Mouse (Mus musculus): ENCODE data around the gene Vmn2r85.

DNA sequence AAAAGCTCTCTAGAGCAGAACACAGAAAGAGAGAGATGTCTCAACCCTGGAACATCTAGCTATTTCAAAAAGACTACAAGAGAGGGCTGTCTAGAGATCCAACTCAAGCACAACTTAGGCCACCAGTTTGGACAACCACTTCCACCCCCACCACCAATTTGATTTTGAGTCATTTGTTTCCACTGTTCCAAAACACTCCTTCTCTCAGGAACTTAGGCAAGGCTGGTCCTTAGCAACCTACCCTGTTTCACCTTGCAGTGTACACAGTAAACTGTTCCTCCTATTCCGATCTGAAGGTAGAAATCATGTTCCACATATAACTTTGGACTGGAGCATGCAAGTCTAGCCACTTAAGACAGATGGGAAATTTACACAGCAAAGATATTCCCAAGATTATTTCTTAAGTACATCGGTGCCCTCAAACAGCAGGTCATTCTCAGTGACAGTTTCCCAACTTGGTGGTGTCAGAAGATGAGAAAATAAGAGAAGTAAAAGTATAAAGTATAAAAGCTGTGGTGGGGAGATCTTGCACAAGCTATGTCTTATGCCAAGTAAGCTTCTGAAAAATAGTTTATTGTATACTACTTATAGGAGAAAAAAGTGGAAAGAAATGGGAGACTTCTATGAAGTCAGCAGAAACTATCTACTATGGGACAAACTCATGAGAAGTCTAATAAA, 59.4 kb downstream of the Vmn2r85 start:
- no peak for TF ChIP-seq GATA1 (IDR thresholded peaks at IDR 0.05; ENCODE audit: borderline replicate concordance, low read length)
- TF ChIP-seq FLI1 (IDR thresholded peaks at IDR 0.05; ENCODE audit: low read length) = no peak
